Mouse (Mus musculus) kidney, embryonic 14.5 days (tissue): ENCODE results near the gene Nfkbib. TPM values are rescaled to one million over a fixed set of nuclear protein-coding genes. Genes with fewer than 3 reads are reported as not detected.

Experiments
- ATAC-seq: fragments of 200-750 bp; cut with Nextera tagmentation; 2 replicates; pipeline ENCODE4 v1.8.0; 2017; ENCODE audit warnings: moderate number of reproducible peaks, mild to moderate bottlenecking, moderate TSS enrichment, moderate library complexity; ENCODE audit not compliant: low FRiP score, low TSS enrichment
- H3K27ac ChIP-seq: fragments of 300-500 bp; sonication (generic); 2 replicates; pipeline ENCODE4 v1.5.1; 2014; ENCODE audit warnings: low read depth, mild to moderate bottlenecking, low read length, moderate library complexity, mixed read lengths
- H3K27me3 ChIP-seq: fragments of 300-500 bp; sonication (generic); 2 replicates; pipeline ENCODE4 v1.6.1; 2014; ENCODE audit warnings: mild to moderate bottlenecking, low read length; ENCODE audit not compliant: control insufficient read depth, insufficient read depth
- H3K36me3 ChIP-seq: fragments of 300-500 bp; sonication (generic); 2 replicates; pipeline ENCODE4 v1.6.1; 2014; ENCODE audit warnings: low read length, mixed read lengths; ENCODE audit not compliant: control insufficient read depth, insufficient read depth
- H3K4me1 ChIP-seq: fragments of 300-500 bp; sonication (generic); 2 replicates; pipeline ENCODE4 v1.6.1; 2014; ENCODE audit warnings: low read length, mixed read lengths; ENCODE audit not compliant: control insufficient read depth, insufficient read depth
- H3K4me2 ChIP-seq: fragments of 300-500 bp; sonication (generic); replicated peaks from 2 replicates; pipeline ENCODE4 v1.6.1; 2014; ENCODE audit warnings: low read depth, mild to moderate bottlenecking, low read length
- H3K4me3 ChIP-seq: fragments of 300-500 bp; sonication (generic); 2 replicates; pipeline ENCODE4 v1.5.1; 2014; ENCODE audit warnings: mild to moderate bottlenecking, low read length
- H3K9ac ChIP-seq: fragments of 300-500 bp; sonication (generic); 2 replicates; pipeline ENCODE4 v1.6.1; 2014; ENCODE audit warnings: low read depth, mild to moderate bottlenecking, low read length, moderate library complexity
- H3K9me3 ChIP-seq: fragments of 300-500 bp; sonication (generic); 2 replicates; pipeline ENCODE4 v1.6.1; 2016; ENCODE audit warnings: low read length; ENCODE audit not compliant: control insufficient read depth
- WGBS: fragments of 180-500 bp; shearing (Covaris S2); extraction: QIAGEN DNeasy Blood & Tissue Kit; methylation state at CpG from one replicate; pipeline ENCODE4 v1.1.7; 2014; 5-methylcytosine and 5-hydroxymethylcytosine counted together
- polyA plus RNA-seq: library from polyadenylated mRNA; unstranded; fragments of >200 nt; fragmentation: Nextera tagmentation; extraction: Ambion mirVana; gene quantifications from 2 replicates; pipeline ENCODE4 v1.2.1, GENCODE M21; 2014

Gene Nfkbib
- polyA plus RNA-seq, 1 experiment from 2014 or later: 43.9 TPM

DNA sequence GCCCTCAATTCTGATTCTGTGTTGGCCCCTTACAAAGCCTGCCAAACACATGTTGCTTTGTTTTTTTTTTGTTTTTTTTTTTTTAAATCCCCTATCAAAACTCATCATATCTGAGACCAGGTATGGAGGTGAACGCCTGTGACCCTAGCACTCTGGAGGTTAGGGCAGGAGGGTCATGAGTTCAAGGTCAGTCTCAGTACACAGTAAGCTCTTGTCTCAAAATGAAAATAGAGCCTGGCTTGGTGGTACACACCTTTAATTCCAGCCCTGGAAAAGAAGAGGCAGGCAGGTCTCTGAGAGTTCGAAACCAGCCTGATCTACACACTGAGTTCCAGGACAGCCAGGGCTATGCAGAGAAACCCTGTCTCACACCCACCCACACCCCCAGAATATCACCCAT is 47.7 kb downstream of the Nfkbib start:
- Histone ChIP-seq H3K27ac (no peak overlapping the region), H3K9ac (no peak overlapping the region), H3K27me3 (no peaks in the 10 kb centered on the region), H3K4me3 (no peak overlapping the region), H3K4me1 (0 out of 2 replicates have a peak, but pooled peaks cover 3% of the 10 kb centered on the region), H3K9me3 (0 out of 2 replicates have a peak, but pooled peaks cover 2% of the 10 kb centered on the region), H3K36me3 (no peaks in the 10 kb centered on the region), H3K4me2 (no peak overlapping the region)
- WGBS: 77% methylated on average over 2 of the region's 2 CpGs
- ATAC-seq: no peak

DNA sequence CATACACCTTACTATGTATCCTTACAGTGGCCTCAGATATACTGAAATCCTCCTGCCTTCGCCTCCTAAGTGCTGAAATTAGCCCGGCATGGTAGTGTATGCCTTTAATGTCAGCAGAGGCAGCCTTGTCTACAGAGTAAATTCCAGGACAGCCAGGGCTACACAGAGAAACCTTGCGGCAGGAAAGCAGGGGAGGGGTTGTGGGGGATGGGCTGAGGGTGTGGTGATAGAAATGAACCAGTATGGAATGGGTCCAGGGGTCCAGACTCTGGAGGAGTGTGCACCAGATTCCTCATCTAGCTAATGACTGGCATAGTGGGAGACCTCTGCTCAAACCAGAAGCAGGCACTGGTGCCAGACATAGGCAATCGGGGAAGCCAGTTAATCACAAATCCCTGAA is 48.2 kb downstream of the Nfkbib start:
- H3K27ac ChIP-seq: no peak overlapping the region
- 0 out of 2 replicates have a peak, but pooled peaks cover under 1% of the 10 kb centered on the region for H3K9me3 ChIP-seq
- no peak overlapping the region for H3K9ac ChIP-seq
- 60% methylated on average over 4 of the region's 4 CpGs for WGBS
- no peak overlapping the region for H3K4me3 ChIP-seq
- H3K36me3 ChIP-seq: no peaks in the 10 kb centered on the region
- no peak overlapping the region for H3K4me2 ChIP-seq
- ATAC-seq: no peak
- H3K4me1 ChIP-seq: 0 out of 2 replicates have a peak, but pooled peaks cover 3% of the 10 kb centered on the region
- H3K27me3 ChIP-seq: no peaks in the 10 kb centered on the region

DNA sequence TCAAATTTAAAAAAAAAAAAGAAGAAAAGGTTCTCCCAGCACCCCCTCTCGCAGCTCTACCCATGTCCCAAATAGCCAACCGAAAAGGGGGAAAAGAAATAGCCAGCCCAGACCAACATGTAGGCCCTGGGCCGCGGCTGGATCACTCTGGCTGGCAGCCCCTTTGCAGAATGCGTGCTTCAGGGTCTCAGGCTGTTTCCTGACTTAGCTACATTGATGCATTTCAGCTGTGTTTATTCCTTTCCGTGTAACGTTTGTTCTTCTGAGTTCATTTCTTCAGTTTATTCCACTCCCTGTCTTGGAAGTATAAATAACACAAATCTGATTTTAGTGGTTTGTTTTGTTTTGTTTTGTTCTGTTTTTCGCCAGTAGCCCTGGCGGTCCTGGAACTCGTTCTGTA is 49.6 kb downstream of the Nfkbib start:
- ATAC-seq: no peak
- Histone ChIP-seq H3K27ac (no peak overlapping the region), H3K4me3 (no peak overlapping the region), H3K36me3 (no peaks in the 10 kb centered on the region), H3K9me3 (no peaks in the 10 kb centered on the region), H3K4me2 (no peak overlapping the region), H3K27me3 (no peaks in the 10 kb centered on the region), H3K4me1 (0 out of 2 replicates have a peak, but pooled peaks cover 3% of the 10 kb centered on the region), H3K9ac (no peak overlapping the region)
- 77% methylated on average over 10 of the region's 10 CpGs for WGBS

DNA sequence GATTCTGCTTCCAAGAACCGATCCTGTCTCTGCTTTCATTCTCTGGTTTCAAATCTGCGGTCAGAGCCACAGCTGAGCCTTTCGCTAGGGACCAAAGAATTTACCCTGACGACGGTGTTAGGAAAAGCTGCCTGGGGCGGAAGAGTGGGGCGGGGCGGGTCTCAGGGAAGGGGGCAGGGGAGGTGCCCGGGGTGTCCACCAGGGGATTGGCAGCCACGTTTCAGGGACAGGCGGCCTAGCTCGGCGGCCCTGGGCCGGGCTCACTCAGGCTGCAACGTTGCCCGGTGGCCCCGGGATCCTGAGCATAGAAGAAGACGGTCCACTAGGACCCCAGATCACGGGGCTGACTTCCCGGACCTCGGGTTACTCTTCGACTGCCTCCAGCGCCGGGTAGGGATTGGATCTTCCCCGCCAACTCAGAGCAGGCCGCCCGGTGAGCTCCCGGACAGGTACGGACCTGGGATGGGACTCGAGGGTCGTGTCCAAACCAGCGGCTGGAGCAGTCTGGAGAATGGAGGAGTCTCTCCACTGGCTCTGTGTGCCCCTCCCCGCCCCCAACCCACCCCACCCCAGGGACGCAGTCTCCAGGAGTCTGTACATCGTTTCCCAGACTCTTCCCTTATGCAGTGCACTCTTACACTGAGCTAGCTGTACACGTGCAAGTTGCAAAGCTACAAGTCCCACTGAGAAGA is 50.6 kb downstream of the Nfkbib start, which contains the start of gene Fbxo17:
Fbxo17 (plus strand) TSS at position 215 of the 692 bp plus-strand sequence.
- H3K4me2 ChIP-seq: peak within 1 kb of the TSS; percentile 77
- no peaks in the 10 kb centered on the region for H3K27me3 ChIP-seq
- 0 out of 2 replicates have a peak, but pooled peaks cover 6% of the 10 kb centered on the region for H3K4me1 ChIP-seq
- no peaks in the 10 kb centered on the region for H3K36me3 ChIP-seq
- peak within 1 kb of the TSS; percentile 66 for H3K9ac ChIP-seq
- H3K9me3 ChIP-seq: no peaks in the 10 kb centered on the region
- WGBS: 1% methylated on average over 36 of the region's 36 CpGs
- H3K4me3 ChIP-seq: peak within 1 kb of the TSS; percentile 48
- peak; percentile 80 for ATAC-seq
- no peak within 1 kb of the TSS for H3K27ac ChIP-seq

DNA sequence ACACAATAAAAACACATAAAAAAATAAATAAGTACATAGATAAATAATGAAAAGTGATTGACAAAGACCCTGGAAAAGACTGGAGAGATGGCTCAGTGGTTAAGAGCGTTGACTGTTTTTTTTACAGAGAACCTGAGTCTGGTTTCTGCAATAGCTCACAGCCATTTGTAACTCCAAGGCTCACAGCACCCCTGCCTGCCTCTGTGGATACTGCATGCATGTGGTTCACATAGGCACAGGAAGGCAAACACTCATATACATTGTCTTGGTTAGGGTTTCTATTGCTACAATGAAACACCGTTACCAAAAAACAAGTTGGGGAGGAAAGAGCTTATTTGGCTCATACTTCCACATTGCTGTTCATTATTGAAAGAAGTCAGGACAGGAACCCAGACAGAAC is 51.7 kb downstream of the Nfkbib start:
- no peak overlapping the region for H3K4me3 ChIP-seq
- no peak overlapping the region for H3K9ac ChIP-seq
- H3K4me1 ChIP-seq: 0 out of 2 replicates have a peak, but pooled peaks cover 6% of the 10 kb centered on the region
- H3K9me3 ChIP-seq: no peaks in the 10 kb centered on the region
- no peak for ATAC-seq
- H3K36me3 ChIP-seq: no peaks in the 10 kb centered on the region
- 92% methylated on average over 2 of the region's 2 CpGs for WGBS
- H3K27me3 ChIP-seq: no peaks in the 10 kb centered on the region
- H3K27ac ChIP-seq: no peak overlapping the region
- H3K4me2 ChIP-seq: no peak overlapping the region

DNA sequence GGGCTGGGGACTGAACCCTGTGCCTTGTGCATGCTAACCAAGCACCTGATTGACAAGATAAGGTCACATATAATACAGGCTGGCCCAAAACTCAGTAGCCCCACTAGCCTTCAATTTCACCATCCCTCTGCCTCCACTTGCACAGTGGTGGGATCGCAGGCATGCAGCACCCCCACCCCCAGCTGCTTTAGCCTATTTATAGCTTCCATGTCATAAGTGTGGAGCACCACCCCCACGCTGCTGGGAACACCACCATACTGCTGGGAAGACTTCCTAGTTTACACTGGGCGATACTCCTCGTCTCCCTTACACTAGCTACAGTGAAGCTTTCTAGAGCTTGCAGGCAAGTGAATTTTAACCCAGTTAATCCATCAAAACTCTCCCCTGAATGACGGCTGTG is 52.6 kb downstream of the Nfkbib start:
- ATAC-seq: no peak
- Histone ChIP-seq H3K4me2 (no peak overlapping the region), H3K27ac (no peak overlapping the region), H3K9me3 (no peaks in the 10 kb centered on the region), H3K36me3 (no peaks in the 10 kb centered on the region), H3K9ac (no peak overlapping the region), H3K27me3 (no peaks in the 10 kb centered on the region), H3K4me1 (0 out of 2 replicates have a peak, but pooled peaks cover 6% of the 10 kb centered on the region), H3K4me3 (no peak overlapping the region)
- WGBS: 80% methylated on average over 5 of the region's 5 CpGs

DNA sequence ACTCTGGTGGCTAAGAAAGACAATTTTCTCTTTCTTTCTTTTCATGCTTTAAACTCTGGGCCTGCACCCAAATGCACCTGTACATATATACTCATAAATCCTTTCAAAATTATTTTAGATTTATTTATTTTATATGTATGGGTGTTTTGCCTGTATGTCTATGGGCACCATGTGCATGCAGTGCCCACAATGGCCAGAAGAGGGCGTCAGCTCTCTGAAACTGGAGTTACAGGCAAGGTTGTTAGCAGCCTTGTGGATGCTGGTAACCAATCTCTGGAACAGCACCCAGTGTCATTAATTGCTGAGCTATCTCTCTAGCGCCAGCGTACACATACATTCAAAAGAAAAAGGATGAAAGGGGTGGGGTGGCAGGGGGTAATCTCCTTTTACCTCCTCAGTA is 56.4 kb downstream of the Nfkbib start:
- no peak overlapping the region for H3K4me3 ChIP-seq
- H3K9ac ChIP-seq: no peak overlapping the region
- H3K36me3 ChIP-seq: no peaks in the 10 kb centered on the region
- WGBS: 69% methylated on average over 3 of the region's 3 CpGs
- no peak overlapping the region for H3K4me2 ChIP-seq
- 0 out of 2 replicates have a peak, but pooled peaks cover 2% of the 10 kb centered on the region for H3K4me1 ChIP-seq
- ATAC-seq: no peak
- H3K27me3 ChIP-seq: no peaks in the 10 kb centered on the region
- H3K9me3 ChIP-seq: no peaks in the 10 kb centered on the region
- no peak overlapping the region for H3K27ac ChIP-seq

DNA sequence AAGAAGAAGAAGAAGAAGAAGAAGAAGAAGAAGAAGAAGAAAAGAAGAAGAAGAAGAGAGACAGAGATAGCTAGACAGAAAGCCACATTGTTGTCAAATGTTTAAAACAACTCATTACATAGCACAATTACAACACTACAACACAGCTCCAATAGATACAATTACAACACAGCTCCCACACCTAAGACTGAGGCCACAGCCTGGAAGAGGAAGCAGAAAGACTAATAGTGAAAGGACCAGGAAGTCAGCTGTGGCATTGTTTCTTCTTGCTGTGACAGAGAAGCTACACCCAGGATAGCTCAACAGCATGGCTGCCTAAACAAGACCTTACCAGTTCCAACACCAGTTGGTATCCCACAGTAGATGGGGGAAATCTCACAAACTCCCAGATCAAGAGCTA is 57.9 kb downstream of the Nfkbib start:
- H3K4me1 ChIP-seq: 0 out of 2 replicates have a peak, but pooled peaks cover 2% of the 10 kb centered on the region
- no peak overlapping the region for H3K4me2 ChIP-seq
- no peaks in the 10 kb centered on the region for H3K27me3 ChIP-seq
- H3K4me3 ChIP-seq: no peak overlapping the region
- no peaks in the 10 kb centered on the region for H3K9me3 ChIP-seq
- no peaks in the 10 kb centered on the region for H3K36me3 ChIP-seq
- no peak for ATAC-seq
- H3K27ac ChIP-seq: no peak overlapping the region
- no peak overlapping the region for H3K9ac ChIP-seq
